Comparison of ENCODE assay signal across 9 mouse cellular contexts in the genomic region with DNA sequence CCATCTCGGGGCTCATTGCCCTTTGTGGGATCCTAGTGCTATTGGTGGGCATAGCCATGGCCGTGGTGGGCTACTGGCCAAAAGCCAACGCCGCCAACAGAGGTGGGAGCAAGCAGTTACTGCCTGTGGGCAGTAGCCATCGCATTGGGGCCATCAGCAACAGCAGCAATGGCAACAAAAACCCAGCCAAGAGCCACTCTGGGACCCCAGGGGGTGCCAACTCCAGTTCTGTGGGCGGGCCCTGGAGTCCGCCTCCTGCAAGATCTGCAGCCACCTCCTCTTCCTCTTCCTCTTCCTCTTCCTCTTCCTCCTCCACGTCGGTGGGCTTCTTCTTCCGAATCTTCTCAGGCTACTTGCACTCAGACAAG. TPM values are rescaled to one million over a fixed set of nuclear protein-coding genes. Genes with fewer than 3 reads are reported as not detected.
DNase-seq lines count a peak whose midpoint lies in the region; ATAC-seq and TF ChIP-seq lines count a peak whose summit lies in the region.
"Had no signal": no experiment of that assay in that cellular context is flagged by ENCODE, and none has a peak within 500 bp of the region (broad histone marks: within the 10 kb centered on the region; RNA-seq: fewer than 3 reads in every experiment).

No protein-coding gene starts in this region.

- H3K4me1 ChIP-seq in embryonic facial prominence, embryonic 14.5 days (ENCODE audit: control insufficient read depth, insufficient read depth, low read length), result peaks cover 36% of the 10 kb centered on the region
- H3K4me1 ChIP-seq in hindbrain, embryonic 11.5 days (replicated peaks; ENCODE audit: control insufficient read depth, insufficient read depth, low read length), result peaks cover 7% of the 10 kb centered on the region
- H3K4me1 ChIP-seq in midbrain, postnatal 0 days (ENCODE audit: insufficient read depth, low read length), result peaks cover 9% of the 10 kb centered on the region

- peaks cover 54% of the 10 kb centered on the region for H3K27me3 ChIP-seq in embryonic facial prominence, embryonic 14.5 days (replicated peaks; ENCODE audit: control insufficient read depth, insufficient read depth, low read length)
- peaks cover 25% of the 10 kb centered on the region for H3K27me3 ChIP-seq in hindbrain, embryonic 11.5 days (ENCODE audit: control insufficient read depth, insufficient read depth, low read length)
- 0 out of 2 replicates have a peak, but pooled peaks cover 2% of the 10 kb centered on the region for H3K27me3 ChIP-seq in midbrain, postnatal 0 days (ENCODE audit: insufficient read depth, low read length)

- peak overlapping the region; percentile 99 for H3K4me2 ChIP-seq in embryonic facial prominence, embryonic 14.5 days (ENCODE audit: low read depth, low read length)
- H3K4me2 ChIP-seq in hindbrain, embryonic 11.5 days (replicated peaks; ENCODE audit: low read depth, low read length), result peak overlapping the region; percentile 99
- H3K4me2 ChIP-seq in midbrain, postnatal 0 days (ENCODE audit: low read depth, low read length, poor library complexity, severe bottlenecking), result peak overlapping the region; percentile 93

- no peak overlapping the region; the same call in 1 of the 2 replicates for H3K9ac ChIP-seq in embryonic facial prominence, embryonic 14.5 days (ENCODE audit: low read depth, low read length)
- no peak overlapping the region for H3K9ac ChIP-seq in hindbrain, embryonic 11.5 days (ENCODE audit: low read depth, low read length)
- H3K9ac ChIP-seq in midbrain, postnatal 0 days (replicated peaks; ENCODE audit: low read length, poor library complexity, severe bottlenecking), result 0 out of 2 replicates have a peak overlapping the region, but pooled peaks have one; percentile 53

- TF ChIP-seq CTCF in midbrain, postnatal 0 days (IDR thresholded peaks at IDR 0.05), result no peak

- peak overlapping the region; percentile 57 for H3K4me3 ChIP-seq in embryonic facial prominence, embryonic 14.5 days (ENCODE audit: low read depth, low read length)
- peak overlapping the region; percentile 57 for H3K4me3 ChIP-seq in hindbrain, embryonic 11.5 days (ENCODE audit: low read depth, low read length)
- H3K4me3 ChIP-seq in midbrain, postnatal 0 days (ENCODE audit: low read depth, low read length), result peak overlapping the region; percentile 52
- H3K4me3 ChIP-seq: myocyte had no signal

- 15% methylated on average over 6 of the region's 10 CpGs for WGBS in embryonic facial prominence, embryonic 14.5 days
- WGBS in hindbrain, embryonic 11.5 days, result 12% methylated on average over 10 of the region's 10 CpGs
- 23% methylated on average over 10 of the region's 10 CpGs for WGBS in midbrain, postnatal 0 days

- ATAC-seq in embryonic facial prominence, embryonic 14.5 days (ENCODE audit: low read depth), result no peak
- ATAC-seq in hindbrain, embryonic 11.5 days (ENCODE audit: low FRiP score), result no peak
- ATAC-seq in midbrain, postnatal 0 days (ENCODE audit: low FRiP score), result no peak

- H3K36me3 ChIP-seq in embryonic facial prominence, embryonic 14.5 days (ENCODE audit: control insufficient read depth, insufficient read depth, low read length), result no peaks in the 10 kb centered on the region
- no peaks in the 10 kb centered on the region for H3K36me3 ChIP-seq in hindbrain, embryonic 11.5 days (ENCODE audit: control insufficient read depth, insufficient read depth, low read length)
- no peaks in the 10 kb centered on the region for H3K36me3 ChIP-seq in midbrain, postnatal 0 days (ENCODE audit: insufficient read depth, low read length)

- DNase-seq in kidney, postnatal 10 days, result peak; percentile 14
- no peak for DNase-seq in kidney, adult 9 months
- DNase-seq in embryonic facial prominence, embryonic 14.5 days (ENCODE audit: low spot score), result no peak
- DNase-seq in hindbrain, embryonic 11.5 days (ENCODE audit: low spot score), result peak; percentile 25
- no peak for DNase-seq in midbrain, postnatal 0 days (ENCODE audit: low spot score)
- no peak for DNase-seq in layer of hippocampus, adult 18-20 months (ENCODE audit: low spot score in 2 of 2)
- DNase-seq in gastrocnemius, adult 18-20 months (ENCODE audit: low spot score), result no peak

- no peaks in the 10 kb centered on the region for H3K9me3 ChIP-seq in embryonic facial prominence, embryonic 14.5 days (ENCODE audit: control insufficient read depth, low read length)
- no peaks in the 10 kb centered on the region for H3K9me3 ChIP-seq in hindbrain, embryonic 11.5 days (ENCODE audit: control insufficient read depth, low read length)
- no peaks in the 10 kb centered on the region for H3K9me3 ChIP-seq in midbrain, postnatal 0 days (ENCODE audit: low read length)

- H3K27ac ChIP-seq in embryonic facial prominence, embryonic 14.5 days (replicated peaks; ENCODE audit: low read depth, low read length), result no peak overlapping the region
- H3K27ac ChIP-seq in hindbrain, embryonic 11.5 days (ENCODE audit: low read depth, low read length), result no peak overlapping the region
- no peak overlapping the region for H3K27ac ChIP-seq in midbrain, postnatal 0 days (ENCODE audit: low read depth, low read length)

RNA-seq across cellular contexts. Expression of a gene that starts 14.1 kb away (rescaled TPM):
- 1.1 and 2.0 TPM in 2 replicates for polyA plus RNA-seq in embryonic facial prominence, embryonic 14.5 days (2014; fragmentation: Nextera tagmentation; extraction: Ambion mirVana)
- 2.0 and 2.2 TPM in 2 replicates for polyA plus RNA-seq in hindbrain, embryonic 11.5 days (2014; fragmentation: Nextera tagmentation; extraction: Ambion mirVana)
- 13.2 and 14.8 TPM in 2 replicates for total RNA-seq in midbrain, postnatal 0 days (2014; rRNA removed)
- 1.8 and 1.9 TPM in 2 replicates for polyA plus RNA-seq in midbrain, postnatal 0 days (2015; fragmentation: Nextera tagmentation; extraction: Ambion mirVana)
- 1 to 10 TPM; 8.9 to 9.7 TPM for total RNA-seq in layer of hippocampus, adult 18-20 months (2021)
- under 1 TPM; 0.07 to 0.59 TPM for total RNA-seq in gastrocnemius, adult 18-20 months (2021)
- total RNA-seq: hematopoietic stem cell, adult 5-6 weeks had no signal

Comparison
In these comparisons a context has a peak if more than half of its experiments do, and no peak if none do; other contexts are left out.
1. DNase-seq: peak in kidney, postnatal 10 days (single experiment) and hindbrain, embryonic 11.5 days (single experiment); none in kidney, adult 9 months (single experiment), embryonic facial prominence, embryonic 14.5 days (single experiment), midbrain, postnatal 0 days (single experiment), layer of hippocampus, adult 18-20 months (0 of 2) and gastrocnemius, adult 18-20 months (single experiment).
2. Peak in every context shown above with its lines, with median percentiles within 50 percentile points of each other: H3K4me2 ChIP-seq and H3K4me3 ChIP-seq.